Mouse (Mus musculus): ENCODE results near the gene Ip6k3. TPM values are rescaled to one million over a fixed set of nuclear protein-coding genes. Genes with fewer than 3 reads are reported as not detected.

The Ip6k3 gene
- 0.13 TPM in 1 of 2 replicates, not detected in the other for total RNA-seq (2014; rRNA removed)
- not detected in 2 replicates for polyA plus RNA-seq (2012; rRNA removed)

DNA sequence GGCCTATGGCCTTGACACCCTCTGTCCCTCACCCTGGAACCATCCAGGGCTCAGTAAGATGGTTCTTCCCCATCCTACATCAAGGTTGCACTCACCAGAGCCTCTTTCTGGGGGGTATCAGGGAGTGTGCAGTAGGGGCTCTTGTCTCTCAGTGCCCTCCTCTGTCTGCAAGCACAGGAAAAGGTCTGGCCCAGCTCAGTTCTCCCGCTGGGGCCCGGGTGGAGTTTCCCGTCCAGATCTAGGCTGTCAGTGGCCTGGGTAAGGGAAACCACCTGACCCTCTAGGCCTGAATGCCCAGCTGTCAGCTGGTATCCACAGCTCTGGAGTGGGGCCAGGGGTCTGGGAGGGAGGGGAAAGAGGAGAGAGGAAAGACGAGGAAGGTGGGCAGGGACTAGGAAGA, at the start of gene Ip6k3:
Ip6k3 (minus strand) TSS at position 251 of the 400 bp plus-strand sequence.
- no peaks in the 10 kb centered on the region for H3K4me1 ChIP-seq (ENCODE audit: control insufficient read depth, insufficient read depth, low read length)
- H3K9ac ChIP-seq (ENCODE audit: low read depth, low read length) = no peak within 1 kb of the TSS
- no peaks in the 10 kb centered on the region for H3K27me3 ChIP-seq (ENCODE audit: control insufficient read depth, insufficient read depth, low read length)
- H3K4me3 ChIP-seq (ENCODE audit: insufficient read depth, low read depth, low read length) = no peak within 1 kb of the TSS
- no peaks in the 10 kb centered on the region for H3K36me3 ChIP-seq (ENCODE audit: control insufficient read depth, insufficient read depth, low read length)
- DNase-seq (ENCODE audit: extremely low read depth, low read depth, low spot score) = no peak
- no peak within 1 kb of the TSS for H3K27ac ChIP-seq (replicated peaks; ENCODE audit: insufficient read depth, low read depth, low read length)
- H3K79me2 ChIP-seq (ENCODE audit: control insufficient read depth, insufficient read depth, low read length) = no peaks in the 10 kb centered on the region
- no peak for TF ChIP-seq POLR2A (IDR thresholded peaks at IDR 0.05; ENCODE audit: extremely low read depth, insufficient read depth, low read length)
- no peak for TF ChIP-seq CTCF (IDR thresholded peaks at IDR 0.05; ENCODE audit: low read depth, low read length)
- 72% methylated on average over 4 of the region's 4 CpGs for WGBS

DNA sequence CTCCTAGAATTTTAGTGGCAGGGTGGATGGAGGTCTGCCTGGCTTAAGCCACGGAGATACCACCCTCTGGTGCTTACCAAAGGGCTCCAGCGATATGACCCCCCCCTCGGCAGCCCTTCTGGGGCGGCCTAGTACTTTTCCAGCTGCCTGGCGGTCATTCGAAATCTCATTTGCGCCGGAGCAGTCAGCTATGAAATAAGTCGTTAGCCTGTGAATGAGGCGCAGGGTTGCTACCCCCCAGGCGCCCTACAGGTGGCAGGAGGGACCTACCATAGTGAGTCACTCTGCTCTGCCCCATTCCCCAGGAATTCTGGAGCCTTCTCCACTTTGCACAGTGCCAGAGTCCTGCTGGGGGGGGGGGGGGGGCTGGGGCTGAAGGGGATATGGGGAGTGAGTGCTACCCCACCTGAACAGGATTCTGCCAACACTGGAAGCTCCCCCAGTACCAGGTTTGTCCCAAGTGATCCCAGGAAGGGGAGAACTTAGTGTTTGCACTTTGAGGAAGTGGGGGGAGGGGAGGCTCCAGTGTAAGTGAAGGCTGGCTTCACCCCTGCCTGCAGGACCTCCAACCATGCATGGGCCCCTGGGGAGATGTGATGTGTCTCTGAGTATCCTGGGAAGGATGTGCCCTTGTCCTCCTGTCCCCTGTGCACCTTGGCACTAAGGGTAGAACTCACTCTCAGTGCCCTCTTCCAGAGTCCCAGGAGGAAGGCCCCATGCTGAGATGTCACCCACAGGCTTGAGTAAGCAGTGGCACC, 45.4 kb upstream of the Ip6k3 start:
- DNase-seq (ENCODE audit: extremely low read depth, low read depth, low spot score) = no peak

DNA sequence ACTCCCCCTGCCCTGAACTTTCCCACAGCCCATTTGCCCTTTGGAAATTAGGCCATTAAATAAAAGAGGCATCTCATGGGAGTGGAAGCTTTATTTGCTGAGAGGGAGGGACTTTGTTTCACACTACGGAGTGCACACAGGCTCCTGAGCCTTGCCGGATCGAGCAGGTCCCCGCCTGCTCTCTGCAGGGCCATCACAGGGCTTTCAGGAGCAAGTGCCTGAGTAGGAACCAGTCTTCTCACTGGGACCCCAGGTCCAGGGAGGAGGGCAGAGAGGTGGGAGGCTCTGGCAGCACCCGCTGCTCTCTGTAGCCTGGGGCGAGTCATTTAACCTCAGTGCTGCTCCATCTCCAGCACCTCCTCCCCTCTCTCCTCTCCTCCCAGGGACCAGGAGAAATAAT, 44.4 kb upstream of the Ip6k3 start:
- Histone ChIP-seq H3K4me1 (ENCODE audit: control insufficient read depth, insufficient read depth, low read length) (no peaks in the 10 kb centered on the region), H3K79me2 (ENCODE audit: control insufficient read depth, insufficient read depth, low read length) (no peaks in the 10 kb centered on the region), H3K4me3 (ENCODE audit: insufficient read depth, low read depth, low read length) (no peak overlapping the region), H3K27ac (replicated peaks; ENCODE audit: insufficient read depth, low read depth, low read length) (no peak overlapping the region), H3K9ac (ENCODE audit: low read depth, low read length) (no peak overlapping the region), H3K36me3 (ENCODE audit: control insufficient read depth, insufficient read depth, low read length) (no peaks in the 10 kb centered on the region), H3K27me3 (ENCODE audit: control insufficient read depth, insufficient read depth, low read length) (peaks cover 3% of the 10 kb centered on the region; the same call in 1 of the 2 replicates)
- TF ChIP-seq POLR2A (IDR thresholded peaks at IDR 0.05; ENCODE audit: extremely low read depth, insufficient read depth, low read length) (no peak), CTCF (IDR thresholded peaks at IDR 0.05; ENCODE audit: low read depth, low read length) (no peak)
- WGBS = 44% methylated on average over 6 of the region's 6 CpGs
- DNase-seq (ENCODE audit: extremely low read depth, low read depth, low spot score) = no peak

More for the DNA sequence above, 45.4 kb upstream of the Ip6k3 start:
- Histone ChIP-seq H3K9ac (ENCODE audit: low read depth, low read length) (no peak overlapping the region), H3K4me1 (ENCODE audit: control insufficient read depth, insufficient read depth, low read length) (no peaks in the 10 kb centered on the region), H3K27me3 (ENCODE audit: control insufficient read depth, insufficient read depth, low read length) (peaks cover 3% of the 10 kb centered on the region; the same call in 1 of the 2 replicates), H3K36me3 (ENCODE audit: control insufficient read depth, insufficient read depth, low read length) (no peaks in the 10 kb centered on the region), H3K27ac (replicated peaks; ENCODE audit: insufficient read depth, low read depth, low read length) (no peak overlapping the region), H3K4me3 (ENCODE audit: insufficient read depth, low read depth, low read length) (no peak overlapping the region), H3K79me2 (ENCODE audit: control insufficient read depth, insufficient read depth, low read length) (no peaks in the 10 kb centered on the region)
- TF ChIP-seq CTCF (IDR thresholded peaks at IDR 0.05; ENCODE audit: low read depth, low read length) (peak; percentile 28), POLR2A (IDR thresholded peaks at IDR 0.05; ENCODE audit: extremely low read depth, insufficient read depth, low read length) (no peak)
- 13% methylated on average over 11 of the region's 11 CpGs for WGBS

GRCm38 (mm10) chr17:27207113-27207707, 39.6 kb upstream of the Ip6k3 start:
- WGBS = 74% methylated on average over 11 of the region's 11 CpGs
- Histone ChIP-seq H3K36me3 (ENCODE audit: control insufficient read depth, insufficient read depth, low read length) (no peaks in the 10 kb centered on the region), H3K79me2 (ENCODE audit: control insufficient read depth, insufficient read depth, low read length) (peaks cover 13% of the 10 kb centered on the region; the same call in 1 of the 2 replicates), H3K4me1 (ENCODE audit: control insufficient read depth, insufficient read depth, low read length) (peaks cover 6% of the 10 kb centered on the region), H3K9ac (ENCODE audit: low read depth, low read length) (no peak overlapping the region), H3K27ac (replicated peaks; ENCODE audit: insufficient read depth, low read depth, low read length) (no peak overlapping the region), H3K4me3 (ENCODE audit: insufficient read depth, low read depth, low read length) (no peak overlapping the region), H3K27me3 (ENCODE audit: control insufficient read depth, insufficient read depth, low read length) (peaks cover 3% of the 10 kb centered on the region; the same call in 1 of the 2 replicates)
- TF ChIP-seq CTCF (IDR thresholded peaks at IDR 0.05; ENCODE audit: low read depth, low read length) (no peak), POLR2A (IDR thresholded peaks at IDR 0.05; ENCODE audit: extremely low read depth, insufficient read depth, low read length) (no peak)
- no peak for DNase-seq (ENCODE audit: extremely low read depth, low read depth, low spot score)

DNA sequence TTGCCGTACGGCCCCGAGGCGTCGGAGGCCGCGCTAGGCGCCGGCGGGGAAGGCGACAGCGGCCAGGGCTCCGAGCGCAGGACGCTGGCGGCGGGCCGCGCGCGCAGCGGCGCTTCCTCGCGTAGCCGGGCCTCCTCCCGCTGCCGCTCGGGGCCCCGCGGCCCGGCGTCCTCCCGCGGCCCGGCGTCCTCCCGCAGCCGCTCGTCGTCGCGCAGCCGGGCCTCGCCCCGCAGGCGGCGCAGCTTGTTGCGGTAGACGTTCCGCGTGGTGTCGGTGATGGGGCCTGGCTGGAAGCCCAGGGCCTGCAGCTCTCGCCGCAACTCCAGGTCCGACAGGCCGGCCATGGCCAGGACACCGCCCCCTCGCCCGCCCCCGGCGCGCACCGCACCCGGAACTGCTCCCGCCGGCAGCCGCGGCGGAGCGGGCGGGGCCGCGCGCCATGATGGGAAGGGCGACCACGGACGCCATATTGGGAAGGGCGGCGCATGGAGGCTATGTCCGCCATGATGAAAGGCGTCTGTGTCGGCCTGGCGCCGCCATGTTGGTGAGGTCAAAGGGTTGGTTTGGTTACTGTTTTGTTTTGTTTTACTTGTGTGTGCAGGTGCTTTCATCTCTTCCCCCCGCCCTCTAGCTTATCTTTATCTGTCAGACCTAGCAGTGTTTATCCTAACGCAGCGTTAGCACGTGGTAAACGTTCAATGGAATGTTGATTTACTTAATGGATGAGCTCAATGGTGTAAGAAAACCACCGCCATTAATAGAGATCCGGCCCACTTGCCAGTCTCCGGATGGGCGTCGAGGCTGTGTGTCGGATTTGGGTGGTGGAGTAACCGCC, 36.7 kb upstream of the Ip6k3 start, which contains the start of gene Lemd2:
Lemd2 (minus strand) TSS at position 395 of the 835 bp plus-strand sequence.
- TF ChIP-seq POLR2A (IDR thresholded peaks at IDR 0.05; ENCODE audit: extremely low read depth, insufficient read depth, low read length) (peak; percentile 76), CTCF (IDR thresholded peaks at IDR 0.05; ENCODE audit: low read depth, low read length) (no peak)
- WGBS = 4% methylated on average over 89 of the region's 97 CpGs
- Histone ChIP-seq H3K27me3 (ENCODE audit: control insufficient read depth, insufficient read depth, low read length) (no peaks in the 10 kb centered on the region), H3K79me2 (ENCODE audit: control insufficient read depth, insufficient read depth, low read length) (peaks cover 13% of the 10 kb centered on the region; the same call in 1 of the 2 replicates), H3K27ac (replicated peaks; ENCODE audit: insufficient read depth, low read depth, low read length) (peak within 1 kb of the TSS; percentile 69), H3K36me3 (ENCODE audit: control insufficient read depth, insufficient read depth, low read length) (peaks cover 4% of the 10 kb centered on the region), H3K4me3 (ENCODE audit: insufficient read depth, low read depth, low read length) (peak within 1 kb of the TSS; percentile 95), H3K9ac (ENCODE audit: low read depth, low read length) (peak within 1 kb of the TSS; percentile 98), H3K4me1 (ENCODE audit: control insufficient read depth, insufficient read depth, low read length) (peaks cover 6% of the 10 kb centered on the region)
- DNase-seq (ENCODE audit: extremely low read depth, low read depth, low spot score) = peak; percentile 76
